Mouse (Mus musculus) spleen, adult 2 months (tissue): ENCODE results near the gene Tmem273. TPM values are rescaled to one million over a fixed set of nuclear protein-coding genes. Genes with fewer than 3 reads are reported as not detected.

Experiments
- DNase-seq, 2 experiments: peaks; one replicate each; pipeline versions ENCODE4 v3.0.0 to v3.0.0-alpha.2; 2012 to 2021; ENCODE audit warnings: low spot score in 2 of 2, low read depth in 1 of 2
- H3K27ac ChIP-seq: fragments of 200-500 bp; 2 replicates; pipeline ENCODE4 v1.5.1; 2012; ENCODE audit warnings: low read length, inconsistent platforms; ENCODE audit not compliant: insufficient read depth
- H3K27me3 ChIP-seq: fragments of 200-500 bp; 2 replicates; pipeline ENCODE4 v1.6.1; 2012; ENCODE audit warnings: mild to moderate bottlenecking, moderate library complexity, low read length, inconsistent platforms; ENCODE audit not compliant: control insufficient read depth, insufficient read depth
- H3K36me3 ChIP-seq: fragments of 200-500 bp; 2 replicates; pipeline ENCODE4 v1.6.1; 2012; ENCODE audit warnings: mild to moderate bottlenecking, low read length, inconsistent platforms; ENCODE audit not compliant: control insufficient read depth, insufficient read depth
- H3K4me1 ChIP-seq: fragments of 200-500 bp; 2 replicates; pipeline ENCODE4 v1.6.1; 2011; ENCODE audit warnings: inconsistent platforms; ENCODE audit not compliant: control insufficient read depth, insufficient read depth, insufficient read length
- H3K4me3 ChIP-seq: fragments of 200-500 bp; 2 replicates; pipeline ENCODE4 v1.5.1; 2011; ENCODE audit warnings: mild to moderate bottlenecking, inconsistent platforms; ENCODE audit not compliant: insufficient read depth, insufficient read length; ENCODE audit errors: extremely low read depth
- CTCF ChIP-seq: fragments of 200-500 bp; IDR thresholded peaks from 2 replicates; pipeline ENCODE4 v1.5.1; 2011; ENCODE audit warnings: mild to moderate bottlenecking, inconsistent platforms; ENCODE audit not compliant: insufficient read depth, insufficient read length, insufficient replicate concordance; ENCODE audit errors: extremely low read depth
- POLR2A ChIP-seq: fragments of 200-500 bp; IDR thresholded peaks from 2 replicates; pipeline ENCODE4 v1.6.1; 2011; ENCODE audit warnings: low read depth, low read length, inconsistent platforms
- WGBS: fragments of 180-500 bp; shearing (Covaris S2); methylation state at CpG from one replicate; pipeline ENCODE4 v1.1.7; 2018; 5-methylcytosine and 5-hydroxymethylcytosine counted together
- polyA plus RNA-seq: library from polyadenylated mRNA; depleted of rRNA; stranded (reverse); fragments of >200 nt; gene quantifications from 2 replicates; pipeline ENCODE4 v1.2.3, GENCODE M21; 2012; rRNA removed

The Tmem273 gene
- polyA plus RNA-seq, 1 experiment, result 5.6 TPM

- H3K4me1 ChIP-seq, result no peaks in the 10 kb centered on the region
- no peak overlapping the region for H3K4me3 ChIP-seq
- DNase-seq, result no peak
- H3K27ac ChIP-seq, result no peak overlapping the region
- TF ChIP-seq POLR2A (no peak), CTCF (no peak)
- H3K27me3 ChIP-seq, result no peaks in the 10 kb centered on the region
- 79% methylated on average over 3 of the region's 3 CpGs for WGBS
- H3K36me3 ChIP-seq, result no peaks in the 10 kb centered on the region
These were observed 79.6 kb downstream of the Tmem273 start for GRCm38 (mm10) chr14:32865331-32865730.

Other genes with a start within 250 kb of the Tmem273 start
- gene Prrxl1, start 186.6 kb upstream of the Tmem273 start, polyA plus RNA-seq, result not detected in 2 replicates
- 0.13 and 0.15 TPM in 2 replicates for gene 3425401B19Rik, start 100.7 kb upstream of the Tmem273 start, polyA plus RNA-seq
- 0.05 TPM in 1 of 2 replicates, not detected in the other for gene Fam170b, start 48.0 kb downstream of the Tmem273 start, polyA plus RNA-seq
- 4.1 and 4.3 TPM in 2 replicates for gene Vstm4, start 70.8 kb downstream of the Tmem273 start, polyA plus RNA-seq
- not detected in 2 replicates for gene Lrrc18, start 205.4 kb downstream of the Tmem273 start, polyA plus RNA-seq